Mouse (Mus musculus): ENCODE measurements at regions not wholly inside any gene's neighbourhood (a gene's known extent, or its start where the extent isn't known, plus 50 kb on each side); places are given as distances from the start of the nearest gene placed in this dataset.

DNA sequence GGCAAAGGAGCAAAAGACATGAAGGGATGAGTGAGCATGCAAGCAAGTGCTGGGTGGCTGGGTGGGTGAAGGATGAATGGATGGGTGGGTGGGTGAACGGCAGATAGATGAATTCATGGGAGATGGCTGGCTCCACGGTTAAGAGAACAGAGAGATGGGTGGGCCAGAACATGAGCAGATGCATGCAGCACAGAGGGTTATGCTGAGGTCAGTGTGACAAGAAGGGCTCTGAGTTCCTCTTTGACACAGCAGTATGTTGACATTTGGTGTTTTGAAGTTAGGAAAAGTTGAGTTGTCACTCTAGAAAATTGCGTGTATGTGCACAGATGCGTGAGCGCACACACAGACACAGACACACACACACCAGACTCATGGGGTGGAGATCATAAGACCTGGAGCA is 83.2 kb upstream of the Tmem189 start:
- no peak for TF ChIP-seq CTCF (IDR thresholded peaks at IDR 0.05; ENCODE audit: insufficient read depth, low read depth, low read length)
- no peak for TF ChIP-seq POLR2A (IDR thresholded peaks at IDR 0.05; ENCODE audit: insufficient read depth, low read depth, low read length)
